Mouse (Mus musculus) forebrain, embryonic 11.5 days (tissue): ENCODE results near the gene BC024978. TPM values are rescaled to one million over a fixed set of nuclear protein-coding genes. Genes with fewer than 3 reads are reported as not detected.

Experiments
- ATAC-seq: fragments of 200-750 bp; cut with Nextera tagmentation; replicated peaks from 2 replicates; pipeline ENCODE4 v1.8.0; 2017; ENCODE audit warnings: moderate TSS enrichment; ENCODE audit not compliant: low FRiP score
- DNase-seq: peaks from one replicate; pipeline ENCODE4 v3.0.0-alpha.2; 2017; ENCODE audit warnings: low spot score
- H3K27ac ChIP-seq: fragments of 300-500 bp; sonication (generic); 2 replicates; pipeline ENCODE4 v1.5.1; 2014; ENCODE audit warnings: low read depth, low read length
- H3K27me3 ChIP-seq: fragments of 300-500 bp; sonication (generic); 2 replicates; pipeline ENCODE4 v1.6.1; 2014; ENCODE audit warnings: mild to moderate bottlenecking, low read length, mixed read lengths; ENCODE audit not compliant: control insufficient read depth, insufficient read depth
- H3K36me3 ChIP-seq: fragments of 300-500 bp; sonication (generic); 2 replicates; pipeline ENCODE4 v1.6.1; 2014; ENCODE audit warnings: mild to moderate bottlenecking, low read length, moderate library complexity, mixed read lengths; ENCODE audit not compliant: control insufficient read depth, insufficient read depth
- H3K4me1 ChIP-seq: fragments of 300-500 bp; sonication (generic); replicated peaks from 2 replicates; pipeline ENCODE4 v1.6.1; 2014; ENCODE audit warnings: low read length, mixed read lengths; ENCODE audit not compliant: control insufficient read depth, insufficient read depth
- H3K4me2 ChIP-seq: fragments of 300-500 bp; sonication (generic); 2 replicates; pipeline ENCODE4 v1.6.1; 2014; ENCODE audit warnings: low read depth, mild to moderate bottlenecking, low read length, moderate library complexity, mixed read lengths; ENCODE audit not compliant: severe bottlenecking
- H3K4me3 ChIP-seq: fragments of 300-500 bp; sonication (generic); 2 replicates; pipeline ENCODE4 v1.5.1; 2014; ENCODE audit warnings: low read depth, low read length
- H3K9ac ChIP-seq: fragments of 300-500 bp; sonication (generic); 2 replicates; pipeline ENCODE4 v1.6.1; 2014; ENCODE audit warnings: low read length
- H3K9me3 ChIP-seq: fragments of 300-500 bp; sonication (generic); 2 replicates; pipeline ENCODE4 v1.6.1; 2016; ENCODE audit warnings: low read length, mixed read lengths; ENCODE audit not compliant: control insufficient read depth
- WGBS: fragments of 180-500 bp; shearing (Covaris S2); extraction: QIAGEN DNeasy Blood & Tissue Kit; methylation state at CpG from one replicate; pipeline ENCODE4 v1.1.7; 2014; 5-methylcytosine and 5-hydroxymethylcytosine counted together
- polyA plus RNA-seq: library from polyadenylated mRNA; unstranded; fragments of >200 nt; fragmentation: Nextera tagmentation; extraction: Ambion mirVana; gene quantifications from 2 replicates; pipeline ENCODE4 v1.2.1, GENCODE M21; 2014

BC024978 gene
- polyA plus RNA-seq, 1 experiment from 2014 or later, result 4.5 TPM

GRCm38 (mm10) chr7:27251946-27252345, 56.4 kb downstream of the BC024978 start:
- DNase-seq (no peak), ATAC-seq (no peak)
- H3K36me3 ChIP-seq, result no peaks in the 10 kb centered on the region; the same call in 1 of the 2 replicates
- no peaks in the 10 kb centered on the region for H3K27me3 ChIP-seq
- 91% methylated on average over 6 of the region's 6 CpGs for WGBS
- H3K4me1 ChIP-seq, result 0 out of 2 replicates have a peak, but pooled peaks cover 5% of the 10 kb centered on the region
- H3K27ac ChIP-seq, result no peak overlapping the region
- H3K9ac ChIP-seq, result no peak overlapping the region
- H3K4me2 ChIP-seq, result no peak overlapping the region
- no peak overlapping the region for H3K4me3 ChIP-seq
- H3K9me3 ChIP-seq, result no peaks in the 10 kb centered on the region

GRCm38 (mm10) chr7:27255721-27256120, 60.1 kb downstream of the BC024978 start:
- ATAC-seq (no peak), DNase-seq (no peak)
- H3K4me2 ChIP-seq, result no peak overlapping the region
- 84% methylated on average over 3 of the region's 3 CpGs for WGBS
- peaks cover 15% of the 10 kb centered on the region; the same call in 1 of the 2 replicates for H3K4me1 ChIP-seq
- H3K9me3 ChIP-seq, result no peaks in the 10 kb centered on the region
- H3K4me3 ChIP-seq, result no peak overlapping the region
- H3K27ac ChIP-seq, result no peak overlapping the region
- H3K36me3 ChIP-seq, result no peaks in the 10 kb centered on the region
- H3K27me3 ChIP-seq, result no peaks in the 10 kb centered on the region
- no peak overlapping the region for H3K9ac ChIP-seq

GRCm38 (mm10) chr7:27257046-27257851, 61.7 kb downstream of the BC024978 start:
- 15% methylated on average over 27 of the region's 27 CpGs for WGBS
- H3K4me1 ChIP-seq, result peaks cover 16% of the 10 kb centered on the region; the same call in 1 of the 2 replicates

GRCm38 (mm10) chr7:27257852-27258204, 62.2 kb downstream of the BC024978 start:
- H3K27ac ChIP-seq, result peak overlapping the region; percentile 58
- peak overlapping the region; percentile 83 for H3K4me2 ChIP-seq
- H3K27me3 ChIP-seq, result no peaks in the 10 kb centered on the region
- no peaks in the 10 kb centered on the region for H3K9me3 ChIP-seq
- peaks cover 16% of the 10 kb centered on the region; the same call in 1 of the 2 replicates for H3K4me1 ChIP-seq
- ATAC-seq (no peak; the same call in 1 of the 2 replicates), DNase-seq (peak; percentile 81)
- H3K36me3 ChIP-seq, result no peaks in the 10 kb centered on the region; the same call in 1 of the 2 replicates
- peak overlapping the region; percentile 14 for H3K9ac ChIP-seq
- H3K4me3 ChIP-seq, result peak overlapping the region; percentile 84; the same call in 1 of the 2 replicates
- WGBS, result 0% methylated on average over 5 of the region's 6 CpGs

More at GRCm38 (mm10) chr7:27257046-27257851, 61.7 kb downstream of the BC024978 start:
- peak overlapping the region; percentile 83 for H3K4me2 ChIP-seq
- peak overlapping the region; percentile 8; the same call in 1 of the 2 replicates for H3K4me3 ChIP-seq
- H3K27ac ChIP-seq, result peak overlapping the region; percentile 58
- H3K27me3 ChIP-seq, result no peaks in the 10 kb centered on the region
- H3K36me3 ChIP-seq, result no peaks in the 10 kb centered on the region
- peak overlapping the region; percentile 14 for H3K9ac ChIP-seq
- DNase-seq (peak; percentile 65), ATAC-seq (peak; percentile 34)
- H3K9me3 ChIP-seq, result no peaks in the 10 kb centered on the region

- under 1% methylated on average over 34 of the region's 47 CpGs for WGBS
- ATAC-seq, result peak; percentile 87
- H3K4me1 ChIP-seq, result peaks cover 16% of the 10 kb centered on the region; the same call in 1 of the 2 replicates
Observed at GRCm38 (mm10) chr7:27258205-27258899, 62.8 kb downstream of the BC024978 start, which contains the start of gene Numbl. Gene Numbl (plus strand): TSS chr7:27258433.

GRCm38 (mm10) chr7:27259271-27259721, 63.7 kb downstream of the BC024978 start:
- DNase-seq, result peak; percentile 63
- H3K27ac ChIP-seq, result peak overlapping the region; percentile 76
- H3K9me3 ChIP-seq, result no peaks in the 10 kb centered on the region
- peak overlapping the region; percentile 81 for H3K9ac ChIP-seq
- H3K36me3 ChIP-seq, result no peaks in the 10 kb centered on the region; the same call in 1 of the 2 replicates
- H3K4me3 ChIP-seq, result peak overlapping the region; percentile 84
- WGBS, result 2% methylated on average over 9 of the region's 9 CpGs
- H3K4me2 ChIP-seq, result peak overlapping the region; percentile 83
- peaks cover 16% of the 10 kb centered on the region; the same call in 1 of the 2 replicates for H3K4me1 ChIP-seq
- ATAC-seq, result peak; percentile 11; the same call in 1 of the 2 replicates
- H3K27me3 ChIP-seq, result no peaks in the 10 kb centered on the region

More at GRCm38 (mm10) chr7:27258205-27258899, 62.8 kb downstream of the BC024978 start, which contains the start of gene Numbl:
- Histone ChIP-seq H3K27ac (peak within 1 kb of the TSS; percentile 76), H3K36me3 (no peaks in the 10 kb centered on the region; the same call in 1 of the 2 replicates), H3K9me3 (no peaks in the 10 kb centered on the region), H3K9ac (peak within 1 kb of the TSS; percentile 81), H3K27me3 (no peaks in the 10 kb centered on the region), H3K4me2 (peak within 1 kb of the TSS; percentile 83), H3K4me3 (peak within 1 kb of the TSS; percentile 84)
- peak; percentile 99 for DNase-seq

- DNase-seq (no peak), ATAC-seq (no peak)
- Histone ChIP-seq H3K27me3 (no peaks in the 10 kb centered on the region), H3K4me3 (peak overlapping the region; percentile 84), H3K4me1 (peaks cover 16% of the 10 kb centered on the region; the same call in 1 of the 2 replicates), H3K9ac (peak overlapping the region; percentile 81), H3K36me3 (no peaks in the 10 kb centered on the region; the same call in 1 of the 2 replicates), H3K4me2 (peak overlapping the region; percentile 83), H3K9me3 (no peaks in the 10 kb centered on the region), H3K27ac (0 out of 2 replicates have a peak overlapping the region, but pooled peaks have one; percentile 76)
- 43% methylated on average over 5 of the region's 5 CpGs for WGBS
Observed at GRCm38 (mm10) chr7:27259771-27260170, 64.2 kb downstream of the BC024978 start.
